Mouse (Mus musculus) inflammation-experienced regulatory T-cells, adult 6 months (primary cell): ENCODE results near the gene Ctnnb1. TPM values are rescaled to one million over a fixed set of nuclear protein-coding genes. Genes with fewer than 3 reads are reported as not detected.

Source experiments
- ATAC-seq: one replicate; pipeline ENCODE4 v1.8.0; 2017
- polyA plus RNA-seq, 3 experiments: library from polyadenylated mRNA; unstranded; fragments of 100-300 nt; shearing (Covaris generic); gene quantifications; one replicate each; pipeline ENCODE4 v1.2.1; 2017

Gene Ctnnb1
- polyA plus RNA-seq, 3 experiments from 2014 or later: 64.5 to 97.0 (median 82.2) TPM

DNA sequence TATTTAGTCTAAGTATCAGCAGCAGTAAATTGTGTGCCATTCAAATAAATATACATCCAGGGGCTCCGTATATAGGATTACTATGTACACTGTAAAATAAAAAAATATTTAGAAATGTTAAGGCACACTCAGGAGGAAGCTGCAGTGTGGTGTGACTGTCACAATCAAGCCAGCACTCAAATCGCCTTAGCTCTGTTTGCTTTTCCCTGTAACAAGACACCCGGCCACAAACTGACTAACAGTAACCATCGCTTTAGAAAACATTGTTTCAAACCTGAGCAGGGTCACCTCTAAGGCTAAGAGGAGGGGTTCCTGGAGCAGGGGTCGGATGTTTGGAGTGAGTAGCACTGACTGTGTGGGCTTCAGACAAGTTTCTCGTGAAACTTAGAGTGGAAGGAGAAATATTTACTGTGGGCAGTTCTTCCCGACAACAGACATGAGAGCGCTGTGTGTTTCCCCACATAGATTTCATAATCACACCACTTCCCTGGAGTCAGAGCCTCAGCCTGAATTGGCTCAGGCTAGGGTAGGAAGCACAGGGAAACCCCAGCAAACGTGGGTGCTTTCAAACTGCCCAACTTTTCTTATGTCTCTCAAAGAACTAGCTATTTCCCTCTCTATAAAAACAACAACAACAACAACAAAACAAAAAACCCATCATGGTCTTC, 1.9 kb upstream of the Ctnnb1 start:
- ATAC-seq: no peak

- no peak for ATAC-seq
Observed at GRCm38 (mm10) chr9:120930021-120930420, 1.0 kb downstream of the Ctnnb1 start.

GRCm38 (mm10) chr9:120930811-120931210, 1.8 kb downstream of the Ctnnb1 start:
- ATAC-seq: no peak

DNA sequence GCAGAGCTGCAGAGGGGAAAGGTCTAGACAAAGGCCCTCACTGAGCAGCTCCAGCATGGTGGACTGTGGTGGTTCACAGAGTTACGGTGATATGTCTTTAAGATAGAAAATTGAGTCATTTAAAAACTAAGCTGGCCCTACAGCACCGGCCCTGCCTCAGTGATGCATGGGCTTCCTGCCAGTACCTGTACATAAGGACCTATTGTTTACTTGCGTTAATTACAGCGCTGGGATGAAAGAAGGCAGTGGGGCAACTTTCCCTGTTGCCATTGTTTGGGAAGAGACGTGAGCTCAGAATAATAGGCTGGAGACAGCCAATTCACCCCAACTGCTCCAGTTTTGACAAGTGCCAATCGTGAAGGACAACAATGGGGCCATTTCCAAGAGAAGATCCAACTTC, 3.4 kb downstream of the Ctnnb1 start:
- no peak for ATAC-seq

DNA sequence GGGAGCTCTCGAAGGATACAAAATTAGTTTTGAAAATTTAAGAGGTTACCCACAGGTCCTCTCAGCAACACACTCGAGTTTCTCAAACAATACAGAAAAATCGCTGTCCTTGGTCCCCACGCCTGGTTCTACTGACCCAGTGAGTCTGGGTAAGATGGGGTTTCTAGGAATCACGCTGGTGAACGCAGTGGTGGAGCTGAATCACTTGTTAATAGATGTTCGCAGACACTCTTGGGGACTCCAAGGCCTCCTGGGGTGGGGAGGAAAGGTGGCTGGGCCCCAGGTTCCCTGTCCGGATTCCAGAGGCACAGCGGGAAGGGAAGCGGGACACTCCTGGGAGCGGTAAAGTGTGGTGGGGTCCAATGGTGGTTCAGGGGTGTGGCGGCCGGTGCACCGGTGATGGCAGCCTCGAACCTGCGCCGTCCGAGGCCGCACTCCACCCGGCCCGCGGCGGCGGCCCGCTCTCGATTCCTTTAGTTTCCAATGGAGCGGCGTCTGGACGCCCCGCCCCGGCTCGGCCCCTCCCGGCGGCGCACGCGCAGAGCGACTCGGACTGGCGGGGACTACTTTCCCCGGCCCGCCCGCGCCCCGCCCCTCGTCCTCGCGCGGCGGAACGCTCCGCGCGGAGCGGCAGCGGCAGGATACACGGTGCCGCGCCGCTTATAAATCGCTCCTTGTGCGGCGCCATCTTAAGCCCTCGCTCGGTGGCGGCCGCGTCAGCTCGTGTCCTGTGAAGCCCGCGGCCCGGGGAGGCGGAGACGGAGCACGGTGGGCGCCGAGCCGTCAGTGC, 4.0 kb downstream of the Ctnnb1 start:
- ATAC-seq: peak; percentile 70

GRCm38 (mm10) chr9:120933587-120933885, 4.5 kb downstream of the Ctnnb1 start:
- ATAC-seq: peak; percentile 11

GRCm38 (mm10) chr9:120933886-120934758, 5.1 kb downstream of the Ctnnb1 start:
- no peak for ATAC-seq

DNA sequence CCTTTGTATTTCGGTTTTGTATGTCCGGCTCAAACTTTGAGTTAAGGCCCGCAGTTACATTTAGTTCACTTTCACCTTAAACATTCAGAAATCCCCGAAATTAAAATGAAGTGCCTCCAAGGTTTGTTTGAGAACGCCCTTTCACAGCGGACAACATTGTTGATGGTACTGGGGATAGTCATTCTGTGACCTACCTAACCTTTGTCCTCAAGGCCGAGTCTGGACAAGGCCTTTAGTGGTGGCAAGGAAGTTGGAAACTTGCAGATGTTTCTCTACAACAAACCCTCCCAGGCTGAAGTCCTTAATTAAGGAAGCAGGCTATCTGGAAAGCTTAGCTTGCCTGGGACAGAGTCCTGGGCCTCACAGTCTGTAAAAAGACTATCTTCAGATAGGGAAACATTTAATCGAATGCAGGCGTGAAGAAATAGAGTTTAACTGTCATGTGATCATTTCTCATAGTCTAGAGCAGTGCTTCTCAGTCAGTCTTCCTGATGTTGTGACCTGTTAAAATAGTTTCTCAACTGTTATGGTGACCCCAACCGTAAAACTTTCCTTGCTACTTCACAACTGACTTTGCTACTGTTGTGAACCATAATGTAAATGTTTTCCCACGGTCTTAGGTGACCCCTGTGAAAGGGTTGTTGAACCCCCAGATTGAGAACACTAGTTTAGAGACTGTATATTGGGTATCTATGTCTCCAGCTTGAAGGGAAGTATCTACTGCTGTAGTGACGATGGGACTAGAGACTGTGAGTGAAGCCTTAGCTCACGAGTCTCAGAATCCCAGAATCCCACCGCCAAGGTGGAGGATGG, 6.0 kb downstream of the Ctnnb1 start:
- peak; percentile 14 for ATAC-seq

GRCm38 (mm10) chr9:120935634-120935922, 6.6 kb downstream of the Ctnnb1 start:
- ATAC-seq: no peak

DNA sequence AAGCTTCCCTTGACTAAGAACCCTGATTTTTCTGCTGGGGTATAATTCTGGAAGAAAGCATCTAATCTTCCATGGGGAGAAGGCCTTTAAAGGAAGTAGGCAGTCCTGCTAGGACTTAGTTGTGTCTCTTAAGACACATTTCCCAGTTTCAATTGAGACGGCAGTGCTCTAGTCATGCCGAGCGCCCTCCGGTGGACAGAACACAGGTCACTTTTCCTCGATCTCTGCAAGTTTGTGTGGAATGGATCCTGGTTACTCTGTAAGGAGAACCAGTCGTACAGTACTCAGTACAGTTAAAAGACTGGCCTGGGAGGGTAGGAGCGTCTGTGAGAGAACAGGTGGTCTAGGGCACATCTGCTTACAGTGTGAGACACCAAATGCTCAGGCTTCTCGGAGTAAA, 7.3 kb downstream of the Ctnnb1 start:
- no peak for ATAC-seq

GRCm38 (mm10) chr9:120940858-120941257, 11.8 kb downstream of the Ctnnb1 start:
- no peak for ATAC-seq

DNA sequence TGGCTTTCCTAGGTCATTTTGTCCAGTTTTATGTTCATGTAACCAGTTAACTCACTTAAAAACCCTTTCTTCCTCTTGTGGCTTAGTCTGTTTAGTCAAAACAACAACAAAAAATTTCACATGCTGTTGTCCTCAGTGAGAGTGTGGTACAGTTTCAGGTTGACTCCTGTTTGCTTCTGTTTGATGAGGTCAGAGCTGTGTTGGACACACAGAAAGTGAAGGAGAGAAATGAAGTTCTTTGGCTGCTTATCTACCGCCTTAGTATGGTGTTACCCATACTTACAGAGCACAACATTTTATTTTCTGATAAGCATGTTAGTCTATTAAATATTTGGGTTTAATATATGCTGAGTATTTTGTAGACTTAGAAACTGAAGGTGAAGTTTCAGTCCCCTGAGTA, 14.7 kb downstream of the Ctnnb1 start:
- ATAC-seq: no peak

- no peak for ATAC-seq
Observed at GRCm38 (mm10) chr9:120944211-120944610, 15.2 kb downstream of the Ctnnb1 start.

GRCm38 (mm10) chr9:120946131-120946530, 17.1 kb downstream of the Ctnnb1 start:
- ATAC-seq: no peak

GRCm38 (mm10) chr9:120948832-120949231, 19.8 kb downstream of the Ctnnb1 start:
- no peak for ATAC-seq

GRCm38 (mm10) chr9:120950761-120951160, 21.7 kb downstream of the Ctnnb1 start:
- ATAC-seq: no peak

DNA sequence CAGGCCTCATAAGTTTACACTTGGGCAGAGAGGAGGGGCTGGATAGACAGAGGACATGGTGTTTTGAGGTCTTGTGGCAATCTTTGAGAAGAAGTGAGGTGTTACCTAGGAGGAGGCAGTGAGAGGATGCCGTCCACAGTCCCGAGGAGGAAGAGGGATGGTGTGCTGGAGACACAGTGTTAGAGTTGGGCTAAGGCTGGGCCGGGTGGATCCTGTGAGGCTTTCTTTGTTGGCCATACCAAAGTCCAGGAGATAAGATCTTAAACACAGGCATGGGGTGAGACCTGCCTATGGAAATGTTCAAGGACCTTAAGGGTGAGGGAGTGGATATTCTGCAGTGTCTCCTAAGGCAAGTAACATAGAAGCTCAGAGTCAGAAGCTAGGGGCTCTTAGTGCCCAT, 22.9 kb downstream of the Ctnnb1 start:
- no peak for ATAC-seq

DNA sequence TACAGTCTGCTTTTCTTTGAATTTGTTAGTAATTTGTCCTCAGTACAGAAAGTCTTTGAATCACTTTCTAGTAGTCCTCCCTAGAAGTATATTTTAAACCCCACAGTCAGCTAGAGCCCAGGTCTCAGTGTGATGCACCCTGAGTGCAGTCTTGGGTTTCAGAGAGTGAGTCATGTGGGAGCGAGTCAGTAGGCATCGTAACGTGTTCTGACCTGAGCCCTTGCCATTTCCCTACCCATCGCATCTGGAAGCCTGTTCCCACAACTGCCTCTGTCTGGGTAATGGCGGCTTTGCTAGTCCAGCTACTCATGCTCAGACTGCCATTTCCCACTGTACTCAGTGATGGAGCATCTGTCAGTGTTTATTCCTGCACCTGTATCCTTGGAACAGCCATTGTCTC, 29.0 kb downstream of the Ctnnb1 start:
- no peak for ATAC-seq

DNA sequence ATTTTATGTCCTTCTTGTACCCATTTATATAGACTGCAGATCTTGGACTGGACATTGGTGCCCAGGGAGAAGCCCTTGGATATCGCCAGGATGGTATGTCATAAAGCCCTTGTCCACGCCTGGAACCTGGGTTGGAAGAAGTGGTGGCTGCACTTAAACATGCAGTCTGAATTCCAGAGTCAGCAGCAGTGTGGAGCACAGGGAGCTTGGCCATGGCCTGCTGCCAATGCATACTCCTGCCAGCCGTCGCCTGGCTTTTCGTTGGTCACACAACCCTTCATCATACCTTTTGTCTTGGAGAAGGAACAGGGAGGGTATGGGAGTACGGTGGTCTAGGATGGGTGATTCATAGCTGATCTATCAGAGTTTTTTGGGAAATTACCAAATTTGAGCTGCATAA, 29.5 kb downstream of the Ctnnb1 start:
- no peak for ATAC-seq

DNA sequence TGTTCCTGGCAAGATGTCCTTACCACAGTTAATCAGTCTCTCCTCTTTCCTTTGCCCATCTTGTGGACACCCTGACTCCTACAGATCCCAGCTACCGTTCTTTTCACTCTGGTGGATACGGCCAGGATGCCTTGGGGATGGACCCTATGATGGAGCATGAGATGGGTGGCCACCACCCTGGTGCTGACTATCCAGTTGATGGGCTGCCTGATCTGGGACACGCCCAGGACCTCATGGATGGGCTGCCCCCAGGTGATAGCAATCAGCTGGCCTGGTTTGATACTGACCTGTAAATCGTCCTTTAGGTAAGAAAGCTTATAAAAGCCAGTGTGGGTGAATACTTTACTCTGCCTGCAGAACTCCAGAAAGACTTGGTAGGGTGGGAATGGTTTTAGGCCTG, 30.2 kb downstream of the Ctnnb1 start:
- no peak for ATAC-seq

- ATAC-seq: no peak
Observed at GRCm38 (mm10) chr9:120960611-120961010, 31.6 kb downstream of the Ctnnb1 start.

DNA sequence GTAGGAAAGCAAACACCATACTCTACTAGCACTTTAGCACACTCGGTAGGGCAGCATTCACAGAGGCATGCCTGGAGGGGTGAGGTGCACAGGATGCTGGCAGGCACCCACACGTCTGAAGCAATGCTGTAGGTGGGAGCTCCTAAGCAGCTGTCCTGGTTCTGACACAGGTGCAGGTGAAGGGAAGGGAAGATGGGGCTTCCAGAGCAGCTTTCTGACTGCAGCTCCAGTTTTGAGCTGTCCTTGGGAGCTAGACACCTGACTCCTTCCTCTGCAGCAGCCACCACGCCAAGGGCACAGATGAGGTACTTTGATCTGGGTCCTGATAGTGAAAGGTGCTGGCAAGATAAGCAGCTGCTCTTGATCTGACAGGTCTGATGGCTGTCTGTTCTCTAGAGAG, 32.5 kb downstream of the Ctnnb1 start:
- ATAC-seq: peak; percentile 30
